Mouse (Mus musculus) liver, embryonic 11.5 days (tissue): ENCODE measurements at regions not wholly inside any gene's neighbourhood (a gene's known extent, or its start where the extent isn't known, plus 50 kb on each side); places are given as distances from the start of the nearest gene placed in this dataset.

Experiments
- ATAC-seq: fragments of 200-750 bp; cut with Nextera tagmentation; replicated peaks from 2 replicates; pipeline ENCODE4 v1.8.0; 2017; ENCODE audit warnings: moderate number of reproducible peaks, mild to moderate bottlenecking, moderate TSS enrichment, moderate library complexity; ENCODE audit not compliant: low FRiP score
- DNase-seq: peaks from one replicate; pipeline ENCODE4 v3.0.0-alpha.2; 2017; ENCODE audit warnings: low spot score
- H3K27ac ChIP-seq: fragments of 300-500 bp; sonication (generic); 2 replicates; pipeline ENCODE4 v1.5.1; 2014; ENCODE audit warnings: mild to moderate bottlenecking, low read depth, low read length, control low read depth
- H3K27me3 ChIP-seq: fragments of 300-500 bp; sonication (generic); replicated peaks from 2 replicates; pipeline ENCODE4 v1.6.1; 2014; ENCODE audit warnings: low read length, mixed read lengths; ENCODE audit not compliant: control insufficient read depth, insufficient read depth
- H3K36me3 ChIP-seq: fragments of 300-500 bp; sonication (generic); 2 replicates; pipeline ENCODE4 v1.6.1; 2014; ENCODE audit warnings: mild to moderate bottlenecking, low read length, moderate library complexity, mixed read lengths; ENCODE audit not compliant: control insufficient read depth, insufficient read depth
- H3K4me1 ChIP-seq: fragments of 300-500 bp; sonication (generic); replicated peaks from 2 replicates; pipeline ENCODE4 v1.6.1; 2014; ENCODE audit warnings: low read length, mixed read lengths; ENCODE audit not compliant: control insufficient read depth, insufficient read depth
- H3K4me2 ChIP-seq: fragments of 300-500 bp; sonication (generic); 2 replicates; pipeline ENCODE4 v1.6.1; 2014; ENCODE audit warnings: mild to moderate bottlenecking, control low read depth, moderate library complexity
- H3K4me3 ChIP-seq: fragments of 300-500 bp; sonication (generic); 2 replicates; pipeline ENCODE4 v1.5.1; 2014; ENCODE audit warnings: low read depth, low read length, control low read depth
- H3K9ac ChIP-seq: fragments of 300-500 bp; sonication (generic); 2 replicates; pipeline ENCODE4 v1.6.1; 2014; ENCODE audit warnings: low read depth, low read length, control low read depth
- H3K9me3 ChIP-seq: fragments of 300-500 bp; sonication (generic); 2 replicates; pipeline ENCODE4 v1.6.1; 2016; ENCODE audit warnings: low read length, inconsistent platforms, mixed read lengths; ENCODE audit not compliant: control insufficient read depth
- WGBS: fragments of 180-500 bp; shearing (Covaris S2); extraction: QIAGEN DNeasy Blood & Tissue Kit; methylation state at CpG from one replicate; pipeline ENCODE4 v1.1.7; 2014; 5-methylcytosine and 5-hydroxymethylcytosine counted together

DNA sequence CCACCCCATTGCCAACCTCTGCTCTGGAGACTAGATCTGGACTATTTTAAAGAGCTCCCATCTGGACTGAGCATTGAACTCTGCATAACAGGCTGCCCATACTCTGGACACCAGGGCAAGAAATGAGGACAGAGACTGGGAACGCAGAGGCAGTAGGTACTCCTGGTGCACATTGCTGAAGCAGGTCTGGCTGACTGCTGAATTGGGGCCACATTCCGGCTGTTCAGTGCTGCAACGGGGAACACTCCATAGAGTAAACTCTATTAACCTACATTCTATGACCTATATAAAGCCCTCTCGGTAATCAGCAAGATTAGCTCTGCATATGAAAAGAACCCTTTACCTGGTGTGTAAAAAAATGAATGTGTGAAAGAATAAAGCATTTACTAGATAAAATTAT, 128.1 kb upstream of the Car8 start:
- WGBS, result 80% methylated on average over 4 of the region's 4 CpGs
- DNase-seq, result no peak

GRCm38 (mm10) chr4:8362409-8362808, 123.6 kb upstream of the Car8 start:
- Histone ChIP-seq H3K9me3 (no peaks in the 10 kb centered on the region), H3K27me3 (no peaks in the 10 kb centered on the region), H3K9ac (no peak overlapping the region), H3K36me3 (no peaks in the 10 kb centered on the region), H3K4me1 (no peaks in the 10 kb centered on the region), H3K4me2 (no peak overlapping the region), H3K27ac (no peak overlapping the region), H3K4me3 (no peak overlapping the region)
- 78% methylated on average over 4 of the region's 4 CpGs for WGBS
- DNase-seq (no peak), ATAC-seq (no peak)

More for the DNA sequence above, 128.1 kb upstream of the Car8 start:
- H3K27ac ChIP-seq, result no peak overlapping the region
- no peak overlapping the region for H3K9ac ChIP-seq
- H3K36me3 ChIP-seq, result no peaks in the 10 kb centered on the region
- no peaks in the 10 kb centered on the region for H3K4me1 ChIP-seq
- no peak for ATAC-seq
- no peaks in the 10 kb centered on the region for H3K27me3 ChIP-seq
- no peaks in the 10 kb centered on the region for H3K9me3 ChIP-seq
- H3K4me2 ChIP-seq, result no peak overlapping the region
- H3K4me3 ChIP-seq, result no peak overlapping the region

- H3K36me3 ChIP-seq, result no peaks in the 10 kb centered on the region
- H3K4me3 ChIP-seq, result no peak overlapping the region
- WGBS, result 68% methylated on average over 2 of the region's 2 CpGs
- no peak overlapping the region for H3K4me2 ChIP-seq
- no peaks in the 10 kb centered on the region for H3K27me3 ChIP-seq
- no peak for ATAC-seq
- no peak for DNase-seq
- H3K27ac ChIP-seq, result no peak overlapping the region
- no peaks in the 10 kb centered on the region for H3K9me3 ChIP-seq
- no peaks in the 10 kb centered on the region for H3K4me1 ChIP-seq
- no peak overlapping the region for H3K9ac ChIP-seq
Measured at GRCm38 (mm10) chr4:8361931-8362330, 123.1 kb upstream of the Car8 start.

DNA sequence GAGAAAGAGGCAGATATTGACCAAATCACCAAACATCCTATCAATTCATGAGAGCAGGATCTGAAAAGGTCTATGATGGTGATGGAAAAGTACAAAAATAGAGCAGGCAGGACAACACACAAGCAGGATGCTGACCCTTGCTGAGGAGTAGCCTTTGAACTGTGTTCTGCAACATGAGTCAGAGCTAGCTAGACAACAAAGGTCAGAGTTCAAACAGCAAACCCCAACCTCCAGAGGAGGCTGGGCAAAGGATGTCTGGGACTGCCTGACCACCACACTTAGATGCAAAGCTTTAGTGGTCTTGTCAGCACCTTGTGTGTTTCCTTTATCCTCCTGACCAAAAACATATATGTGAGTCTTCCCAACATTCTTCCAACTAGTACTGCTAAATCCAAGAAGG, 122.5 kb upstream of the Car8 start:
- ATAC-seq, result no peak; the same call in 1 of the 2 replicates
- H3K4me2 ChIP-seq, result no peak overlapping the region
- H3K27ac ChIP-seq, result no peak overlapping the region
- H3K4me3 ChIP-seq, result no peak overlapping the region
- no peak for DNase-seq
- no peaks in the 10 kb centered on the region for H3K27me3 ChIP-seq
- H3K4me1 ChIP-seq, result no peaks in the 10 kb centered on the region
- no peak overlapping the region for H3K9ac ChIP-seq
- no peaks in the 10 kb centered on the region for H3K36me3 ChIP-seq
- no peaks in the 10 kb centered on the region for H3K9me3 ChIP-seq

DNA sequence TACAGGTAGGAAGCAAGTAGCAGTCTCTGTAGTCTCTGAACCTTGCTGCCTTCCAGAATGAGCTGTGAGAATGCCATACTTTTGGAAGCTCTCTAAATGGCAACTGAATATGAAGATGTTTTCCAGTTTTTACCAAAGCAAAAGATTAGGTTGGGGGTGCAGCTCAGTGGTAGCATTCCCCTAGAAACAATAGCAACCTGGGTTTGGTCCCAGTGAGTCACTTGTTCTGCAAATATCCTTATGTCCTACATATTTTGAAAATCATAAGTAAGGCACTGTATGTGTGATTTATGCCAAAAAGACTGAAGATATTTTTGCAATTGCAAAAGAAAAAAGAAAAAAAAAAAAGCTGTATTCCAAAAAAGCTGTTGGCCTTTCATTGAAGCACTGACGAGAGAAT, 118.6 kb upstream of the Car8 start:
- H3K4me3 ChIP-seq, result no peak overlapping the region
- no peaks in the 10 kb centered on the region for H3K36me3 ChIP-seq
- no peaks in the 10 kb centered on the region for H3K9me3 ChIP-seq
- H3K4me2 ChIP-seq, result no peak overlapping the region
- H3K9ac ChIP-seq, result no peak overlapping the region
- no peaks in the 10 kb centered on the region for H3K27me3 ChIP-seq
- 82% methylated on average over 1 of the region's 1 CpGs for WGBS
- no peak overlapping the region for H3K27ac ChIP-seq
- ATAC-seq, result no peak
- DNase-seq, result no peak
- H3K4me1 ChIP-seq, result no peaks in the 10 kb centered on the region

DNA sequence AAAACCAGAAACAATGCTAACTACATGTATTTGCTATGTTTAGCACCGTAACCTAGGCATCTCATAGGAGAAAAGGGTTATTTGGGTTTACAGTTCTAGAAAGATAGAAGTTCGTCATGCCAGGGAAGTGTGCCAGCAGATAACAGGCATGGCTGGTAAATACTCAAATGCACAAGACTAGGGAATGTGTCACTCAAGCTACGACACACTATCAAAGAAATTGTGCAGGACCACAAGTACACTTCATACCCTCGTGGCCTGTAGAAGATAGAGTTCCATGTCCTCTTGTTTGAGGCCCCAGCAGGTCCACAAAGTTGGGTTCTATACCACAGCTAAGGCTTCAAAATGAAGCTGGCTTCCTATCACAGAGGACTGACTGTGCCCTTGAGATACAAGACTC, 103.1 kb upstream of the Car8 start:
- no peak overlapping the region for H3K4me3 ChIP-seq
- ATAC-seq, result no peak

DNA sequence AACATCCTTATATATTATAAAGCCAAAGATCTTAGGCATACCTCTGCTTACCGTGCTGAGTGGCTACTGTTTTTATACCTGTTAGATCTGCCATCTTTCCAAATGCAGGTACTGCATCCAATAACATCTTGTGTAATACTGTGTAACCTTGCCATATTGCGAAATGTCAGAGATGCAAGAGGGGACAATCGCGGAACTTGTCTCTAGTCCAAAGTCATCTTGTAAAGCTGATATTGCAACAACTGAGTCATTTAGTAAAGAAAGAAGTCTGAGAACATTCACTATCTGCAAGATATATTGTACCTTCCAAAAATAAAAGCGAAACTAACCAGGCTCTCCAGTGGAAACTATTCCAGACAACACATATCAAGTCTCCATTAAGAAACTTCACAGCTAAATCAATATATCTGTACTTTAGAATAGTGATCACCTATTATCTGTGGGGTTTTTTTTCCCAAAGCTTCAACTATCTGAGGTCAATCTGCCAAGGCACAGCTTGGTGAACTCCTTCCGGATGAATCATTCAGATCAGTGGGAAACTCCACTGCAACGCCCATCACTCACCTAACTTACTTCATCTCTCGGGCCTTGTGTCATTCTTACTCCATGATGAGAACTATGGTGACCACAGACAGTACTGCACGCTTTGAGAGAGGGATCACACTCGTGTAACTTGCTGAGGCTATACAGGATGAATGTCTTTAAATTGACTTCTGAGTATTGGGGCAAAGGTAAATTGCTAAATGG, 70.6 kb upstream of the Car8 start:
- Histone ChIP-seq H3K27ac (no peak overlapping the region), H3K4me3 (no peak overlapping the region), H3K36me3 (no peaks in the 10 kb centered on the region), H3K4me2 (no peak overlapping the region), H3K27me3 (no peaks in the 10 kb centered on the region), H3K9ac (no peak overlapping the region), H3K9me3 (no peaks in the 10 kb centered on the region), H3K4me1 (no peaks in the 10 kb centered on the region)
- ATAC-seq (no peak), DNase-seq (no peak)
- WGBS, result 82% methylated on average over 10 of the region's 10 CpGs

More for the DNA sequence above, 103.1 kb upstream of the Car8 start:
- no peaks in the 10 kb centered on the region for H3K27me3 ChIP-seq
- H3K27ac ChIP-seq, result no peak overlapping the region
- DNase-seq, result no peak
- no peaks in the 10 kb centered on the region for H3K36me3 ChIP-seq
- no peak overlapping the region for H3K4me2 ChIP-seq
- H3K4me1 ChIP-seq, result no peaks in the 10 kb centered on the region
- no peak overlapping the region for H3K9ac ChIP-seq
- no peaks in the 10 kb centered on the region for H3K9me3 ChIP-seq
- WGBS, result 72% methylated on average over 4 of the region's 4 CpGs

GRCm38 (mm10) chr4:8292563-8292962, 53.7 kb upstream of the Car8 start:
- Histone ChIP-seq H3K4me3 (no peak overlapping the region), H3K36me3 (no peaks in the 10 kb centered on the region), H3K9me3 (no peaks in the 10 kb centered on the region), H3K27me3 (no peaks in the 10 kb centered on the region), H3K27ac (no peak overlapping the region), H3K9ac (no peak overlapping the region), H3K4me1 (no peaks in the 10 kb centered on the region), H3K4me2 (no peak overlapping the region)
- no peak for ATAC-seq
- 88% methylated on average over 1 of the region's 1 CpGs for WGBS
- no peak for DNase-seq
